Mouse (Mus musculus): ENCODE measurements around the gene Cyb5r3. TPM values are rescaled to one million over a fixed set of nuclear protein-coding genes. Genes with fewer than 3 reads are reported as not detected.
"Not testable (repeated sequence)": the region's sequence is repeated elsewhere in the genome, so short reads cannot be mapped to it uniquely, and the experiment has no call there.

Cyb5r3 gene
- polyA plus RNA-seq, 1 experiment from 2014 or later, result 163 TPM

GRCm38 (mm10) chr15:83145541-83145940 lies 26.9 kb downstream of the Cyb5r3 start:
- Histone ChIP-seq H3K27me3 (ENCODE audit: control insufficient read depth, insufficient read depth, low read length) (no peaks in the 10 kb centered on the region), H3K27ac (replicated peaks in 1 of 2; ENCODE audit: control insufficient read depth in 1 of 2, insufficient read depth in 1 of 2, low read depth in 2 of 2, low read length in 2 of 2) (no peak overlapping the region), H3K9ac (ENCODE audit: low read length) (no peak overlapping the region), H3K36me3 (ENCODE audit: control insufficient read depth, insufficient read depth, low read length) (peaks cover 37% of the 10 kb centered on the region), H3K4me2 (ENCODE audit: low read length) (no peak overlapping the region), H3K4me3 (ENCODE audit: control insufficient read depth in 1 of 2, insufficient read depth in 1 of 2, low read depth in 1 of 2, low read length in 2 of 2) (no peak overlapping the region), H3K4me1 (ENCODE audit: control insufficient read depth in 2 of 2, insufficient read depth in 2 of 2, low read length in 2 of 2) (peaks cover 6 to 12% of the 10 kb centered on the region in 2 experiments; a peak in 3 of 4 replicates), H3K9me3 (ENCODE audit: control insufficient read depth, low read length) (no peaks in the 10 kb centered on the region)
- WGBS, result 91% methylated on average over 6 of the region's 6 CpGs
- no peak for ATAC-seq (ENCODE audit: insufficient number of reproducible peaks, insufficient read depth, low FRiP score, low read depth)

GRCm38 (mm10) chr15:83142861-83143260 lies 29.5 kb downstream of the Cyb5r3 start:
- Histone ChIP-seq H3K4me3 (ENCODE audit: control insufficient read depth in 1 of 2, insufficient read depth in 1 of 2, low read depth in 1 of 2, low read length in 2 of 2) (no peak overlapping the region), H3K9ac (ENCODE audit: low read length) (no peak overlapping the region), H3K4me1 (ENCODE audit: control insufficient read depth in 2 of 2, insufficient read depth in 2 of 2, low read length in 2 of 2) (peaks cover 4 to 6% of the 10 kb centered on the region in 2 experiments; a peak in 2 of 4 replicates), H3K27ac (replicated peaks in 1 of 2; ENCODE audit: control insufficient read depth in 1 of 2, insufficient read depth in 1 of 2, low read depth in 2 of 2, low read length in 2 of 2) (no peak overlapping the region), H3K36me3 (ENCODE audit: control insufficient read depth, insufficient read depth, low read length) (peaks cover 46% of the 10 kb centered on the region), H3K27me3 (ENCODE audit: control insufficient read depth, insufficient read depth, low read length) (no peaks in the 10 kb centered on the region), H3K9me3 (ENCODE audit: control insufficient read depth, low read length) (no peaks in the 10 kb centered on the region), H3K4me2 (ENCODE audit: low read length) (no peak overlapping the region)
- 46% methylated on average over 5 of the region's 5 CpGs for WGBS
- ATAC-seq (ENCODE audit: insufficient number of reproducible peaks, insufficient read depth, low FRiP score, low read depth), result no peak

GRCm38 (mm10) chr15:83135654-83136053 lies 36.7 kb downstream of the Cyb5r3 start:
- H3K9ac ChIP-seq (ENCODE audit: low read length), result no peak overlapping the region
- no peak for ATAC-seq (ENCODE audit: insufficient number of reproducible peaks, insufficient read depth, low FRiP score, low read depth)
- no peaks in the 10 kb centered on the region for H3K27me3 ChIP-seq (ENCODE audit: control insufficient read depth, insufficient read depth, low read length)
- no peak overlapping the region for H3K4me2 ChIP-seq (ENCODE audit: low read length)
- no peak overlapping the region for H3K27ac ChIP-seq (replicated peaks in 1 of 2; ENCODE audit: control insufficient read depth in 1 of 2, insufficient read depth in 1 of 2, low read depth in 2 of 2, low read length in 2 of 2)
- H3K4me3 ChIP-seq (ENCODE audit: control insufficient read depth in 1 of 2, insufficient read depth in 1 of 2, low read depth in 1 of 2, low read length in 2 of 2), result no peak overlapping the region
- H3K4me1 ChIP-seq (ENCODE audit: control insufficient read depth in 2 of 2, insufficient read depth in 2 of 2, low read length in 2 of 2), result no peaks in the 10 kb centered on the region
- H3K36me3 ChIP-seq (ENCODE audit: control insufficient read depth, insufficient read depth, low read length), result peaks cover 81% of the 10 kb centered on the region
- H3K9me3 ChIP-seq (ENCODE audit: control insufficient read depth, low read length), result no peaks in the 10 kb centered on the region
- WGBS, result 65% methylated on average over 2 of the region's 2 CpGs

GRCm38 (mm10) chr15:83134671-83135070 lies 37.7 kb downstream of the Cyb5r3 start:
- WGBS, result 86% methylated on average over 6 of the region's 6 CpGs
- ATAC-seq (ENCODE audit: insufficient number of reproducible peaks, insufficient read depth, low FRiP score, low read depth), result no peak
- Histone ChIP-seq H3K4me3 (ENCODE audit: control insufficient read depth in 1 of 2, insufficient read depth in 1 of 2, low read depth in 1 of 2, low read length in 2 of 2) (no peak overlapping the region), H3K36me3 (ENCODE audit: control insufficient read depth, insufficient read depth, low read length) (peaks cover 91% of the 10 kb centered on the region), H3K9ac (ENCODE audit: low read length) (no peak overlapping the region), H3K27ac (replicated peaks in 1 of 2; ENCODE audit: control insufficient read depth in 1 of 2, insufficient read depth in 1 of 2, low read depth in 2 of 2, low read length in 2 of 2) (no peak overlapping the region), H3K4me1 (ENCODE audit: control insufficient read depth in 2 of 2, insufficient read depth in 2 of 2, low read length in 2 of 2) (no peaks in the 10 kb centered on the region), H3K9me3 (ENCODE audit: control insufficient read depth, low read length) (no peaks in the 10 kb centered on the region), H3K4me2 (ENCODE audit: low read length) (no peak overlapping the region), H3K27me3 (ENCODE audit: control insufficient read depth, insufficient read depth, low read length) (no peaks in the 10 kb centered on the region)

- WGBS, result 93% methylated on average over 7 of the region's 7 CpGs
- H3K4me2 ChIP-seq (ENCODE audit: low read length), result no peak overlapping the region
- H3K4me1 ChIP-seq (ENCODE audit: control insufficient read depth in 2 of 2, insufficient read depth in 2 of 2, low read length in 2 of 2), result no peaks in the 10 kb centered on the region
- no peak for ATAC-seq (ENCODE audit: insufficient number of reproducible peaks, insufficient read depth, low FRiP score, low read depth)
- H3K27ac ChIP-seq (replicated peaks in 1 of 2; ENCODE audit: control insufficient read depth in 1 of 2, insufficient read depth in 1 of 2, low read depth in 2 of 2, low read length in 2 of 2), result no peak overlapping the region
- H3K36me3 ChIP-seq (ENCODE audit: control insufficient read depth, insufficient read depth, low read length), result peaks cover 98% of the 10 kb centered on the region
- no peak overlapping the region for H3K4me3 ChIP-seq (ENCODE audit: control insufficient read depth in 1 of 2, insufficient read depth in 1 of 2, low read depth in 1 of 2, low read length in 2 of 2)
- H3K27me3 ChIP-seq (ENCODE audit: control insufficient read depth, insufficient read depth, low read length), result no peaks in the 10 kb centered on the region
- H3K9me3 ChIP-seq (ENCODE audit: control insufficient read depth, low read length), result no peaks in the 10 kb centered on the region
- no peak overlapping the region for H3K9ac ChIP-seq (ENCODE audit: low read length)
These were observed 42.7 kb downstream of the Cyb5r3 start for GRCm38 (mm10) chr15:83129530-83130231.

- WGBS, result 84% methylated on average over 3 of the region's 3 CpGs
- not testable (repeated sequence) for H3K4me3 ChIP-seq (ENCODE audit: control insufficient read depth in 1 of 2, insufficient read depth in 1 of 2, low read depth in 1 of 2, low read length in 2 of 2); H3K4me2 ChIP-seq (ENCODE audit: low read length); H3K27me3 ChIP-seq (ENCODE audit: control insufficient read depth, insufficient read depth, low read length); H3K9me3 ChIP-seq (ENCODE audit: control insufficient read depth, low read length); H3K4me1 ChIP-seq (ENCODE audit: control insufficient read depth in 2 of 2, insufficient read depth in 2 of 2, low read length in 2 of 2); H3K9ac ChIP-seq (ENCODE audit: low read length); H3K27ac ChIP-seq (replicated peaks in 1 of 2; ENCODE audit: control insufficient read depth in 1 of 2, insufficient read depth in 1 of 2, low read depth in 2 of 2, low read length in 2 of 2); ATAC-seq (ENCODE audit: insufficient number of reproducible peaks, insufficient read depth, low FRiP score, low read depth)
- H3K36me3 ChIP-seq (ENCODE audit: control insufficient read depth, insufficient read depth, low read length), result peaks cover 71% of the 10 kb centered on the region
These were observed 45.4 kb downstream of the Cyb5r3 start for GRCm38 (mm10) chr15:83127037-83127436.

GRCm38 (mm10) chr15:83126582-83126981 lies 45.8 kb downstream of the Cyb5r3 start:
- H3K4me2 ChIP-seq (ENCODE audit: low read length), result no peak overlapping the region
- H3K36me3 ChIP-seq (ENCODE audit: control insufficient read depth, insufficient read depth, low read length), result peaks cover 67% of the 10 kb centered on the region
- H3K27me3 ChIP-seq (ENCODE audit: control insufficient read depth, insufficient read depth, low read length), result no peaks in the 10 kb centered on the region
- no peak for ATAC-seq (ENCODE audit: insufficient number of reproducible peaks, insufficient read depth, low FRiP score, low read depth)
- no peak overlapping the region for H3K4me3 ChIP-seq (ENCODE audit: control insufficient read depth in 1 of 2, insufficient read depth in 1 of 2, low read depth in 1 of 2, low read length in 2 of 2)
- H3K4me1 ChIP-seq (ENCODE audit: control insufficient read depth in 2 of 2, insufficient read depth in 2 of 2, low read length in 2 of 2), result peaks cover 3 to 4% of the 10 kb centered on the region in 2 experiments; a peak in 3 of 4 replicates
- no peak overlapping the region for H3K9ac ChIP-seq (ENCODE audit: low read length)
- H3K27ac ChIP-seq (replicated peaks in 1 of 2; ENCODE audit: control insufficient read depth in 1 of 2, insufficient read depth in 1 of 2, low read depth in 2 of 2, low read length in 2 of 2), result no peak overlapping the region
- WGBS, result 82% methylated on average over 9 of the region's 9 CpGs
- H3K9me3 ChIP-seq (ENCODE audit: control insufficient read depth, low read length), result no peaks in the 10 kb centered on the region

GRCm38 (mm10) chr15:83124625-83125024 lies 47.8 kb downstream of the Cyb5r3 start:
- Histone ChIP-seq H3K4me1 (ENCODE audit: control insufficient read depth in 2 of 2, insufficient read depth in 2 of 2, low read length in 2 of 2) (peaks cover 4 to 6% of the 10 kb centered on the region in 2 experiments; a peak in 3 of 4 replicates), H3K9me3 (ENCODE audit: control insufficient read depth, low read length) (no peaks in the 10 kb centered on the region), H3K27ac (replicated peaks in 1 of 2; ENCODE audit: control insufficient read depth in 1 of 2, insufficient read depth in 1 of 2, low read depth in 2 of 2, low read length in 2 of 2) (no peak overlapping the region), H3K4me2 (ENCODE audit: low read length) (no peak overlapping the region), H3K4me3 (ENCODE audit: control insufficient read depth in 1 of 2, insufficient read depth in 1 of 2, low read depth in 1 of 2, low read length in 2 of 2) (no peak overlapping the region), H3K9ac (ENCODE audit: low read length) (no peak overlapping the region), H3K27me3 (ENCODE audit: control insufficient read depth, insufficient read depth, low read length) (no peaks in the 10 kb centered on the region), H3K36me3 (ENCODE audit: control insufficient read depth, insufficient read depth, low read length) (peaks cover 52% of the 10 kb centered on the region)
- 65% methylated on average over 5 of the region's 5 CpGs for WGBS
- no peak for ATAC-seq (ENCODE audit: insufficient number of reproducible peaks, insufficient read depth, low FRiP score, low read depth)

Measured in heart, embryonic 14.5 days (tissue).